Mouse (Mus musculus) intestine, postnatal 0 days (tissue): ENCODE measurements around the gene Evl. TPM values are rescaled to one million over a fixed set of nuclear protein-coding genes. Genes with fewer than 3 reads are reported as not detected.
"Not testable (repeated sequence)": the region's sequence is repeated elsewhere in the genome, so short reads cannot be mapped to it uniquely, and the experiment has no call there.

Experiments used
- ATAC-seq: fragments of 200-750 bp; cut with Nextera tagmentation; 2 replicates; pipeline ENCODE4 v1.8.0; 2017; ENCODE audit warnings: mild to moderate bottlenecking, moderate TSS enrichment, moderate library complexity
- H3K27ac ChIP-seq: fragments of 300-500 bp; sonication (generic); 2 replicates; pipeline ENCODE4 v1.5.1; 2014; ENCODE audit warnings: mild to moderate bottlenecking, low read depth, low read length, moderate library complexity
- H3K27me3 ChIP-seq: fragments of 300-500 bp; sonication (generic); replicated peaks from 2 replicates; pipeline ENCODE4 v1.6.1; 2014; ENCODE audit warnings: low read length, mixed read lengths; ENCODE audit not compliant: control insufficient read depth, insufficient read depth
- H3K36me3 ChIP-seq: fragments of 300-500 bp; sonication (generic); 2 replicates; pipeline ENCODE4 v1.6.1; 2014; ENCODE audit warnings: mild to moderate bottlenecking, moderate library complexity; ENCODE audit not compliant: control insufficient read depth, insufficient read depth
- H3K4me1 ChIP-seq: fragments of 300-500 bp; sonication (generic); replicated peaks from 2 replicates; pipeline ENCODE4 v1.6.1; 2014; ENCODE audit warnings: antibody characterized with exemption, low read length, mixed read lengths; ENCODE audit not compliant: control insufficient read depth, insufficient read depth
- H3K4me2 ChIP-seq: fragments of 300-500 bp; sonication (generic); replicated peaks from 2 replicates; pipeline ENCODE4 v1.6.1; 2014; ENCODE audit warnings: low read depth, mild to moderate bottlenecking, moderate library complexity
- H3K4me3 ChIP-seq: fragments of 300-500 bp; sonication (generic); 2 replicates; pipeline ENCODE4 v1.5.1; 2014; ENCODE audit warnings: low read depth, low read length
- H3K9ac ChIP-seq: fragments of 300-500 bp; sonication (generic); 2 replicates; pipeline ENCODE4 v1.6.1; 2014; ENCODE audit warnings: mild to moderate bottlenecking, low read depth, low read length
- H3K9me3 ChIP-seq: fragments of 300-500 bp; sonication (generic); 2 replicates; pipeline ENCODE4 v1.6.1; 2016; ENCODE audit warnings: mixed run types; ENCODE audit not compliant: control insufficient read depth
- CTCF ChIP-seq: sonication (generic); IDR thresholded peaks from 2 replicates; pipeline ENCODE4 v1.5.1; 2016; ENCODE audit warnings: low read depth, mild to moderate bottlenecking, control low read depth, antibody characterized with exemption, moderate library complexity
- WGBS: fragments of 180-500 bp; shearing (Covaris S2); extraction: QIAGEN DNeasy Blood & Tissue Kit; methylation state at CpG from one replicate; pipeline ENCODE4 v1.1.7; 2014; 5-methylcytosine and 5-hydroxymethylcytosine counted together
- polyA plus RNA-seq: library from polyadenylated mRNA; unstranded; fragments of >200 nt; fragmentation: Nextera tagmentation; extraction: Ambion mirVana; gene quantifications from 2 replicates; pipeline ENCODE4 v1.2.1, GENCODE M21; 2015

The Evl gene
- polyA plus RNA-seq, 1 experiment from 2014 or later = 20.5 TPM

GRCm38 (mm10) chr12:108710861-108711615, 156.5 kb downstream of the Evl start:
- 34% methylated on average over 9 of the region's 9 CpGs for WGBS
- peak; percentile 82 for ATAC-seq
- Histone ChIP-seq H3K27ac (peak overlapping the region; percentile 57; the same call in 1 of the 2 replicates), H3K4me3 (no peak overlapping the region), H3K4me1 (0 out of 2 replicates have a peak, but pooled peaks cover 3% of the 10 kb centered on the region), H3K4me2 (peak overlapping the region; percentile 40), H3K27me3 (no peaks in the 10 kb centered on the region), H3K9ac (no peak overlapping the region), H3K36me3 (no peaks in the 10 kb centered on the region), H3K9me3 (no peaks in the 10 kb centered on the region)
- no peak for TF ChIP-seq CTCF

DNA sequence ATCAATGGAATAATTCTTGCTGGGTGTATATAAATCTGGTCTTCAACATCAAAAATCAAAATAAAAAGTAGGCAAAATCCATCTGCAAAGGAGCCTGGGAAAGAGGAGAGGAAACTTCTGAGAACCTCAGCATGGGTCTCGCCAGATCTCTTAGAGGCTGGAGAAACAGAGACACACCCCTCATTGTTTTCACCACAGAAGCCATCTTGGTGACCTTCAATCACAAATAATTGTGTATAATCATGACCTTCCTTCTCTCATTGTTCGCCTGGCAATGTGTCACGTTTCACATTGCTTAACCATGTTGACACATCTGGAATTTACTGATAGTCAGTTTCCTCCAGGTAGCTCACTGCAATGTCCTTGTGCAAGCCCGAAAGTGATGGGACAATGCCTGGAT, 158.0 kb downstream of the Evl start:
- WGBS = 45% methylated on average over 4 of the region's 4 CpGs
- H3K27ac ChIP-seq = no peak overlapping the region

DNA sequence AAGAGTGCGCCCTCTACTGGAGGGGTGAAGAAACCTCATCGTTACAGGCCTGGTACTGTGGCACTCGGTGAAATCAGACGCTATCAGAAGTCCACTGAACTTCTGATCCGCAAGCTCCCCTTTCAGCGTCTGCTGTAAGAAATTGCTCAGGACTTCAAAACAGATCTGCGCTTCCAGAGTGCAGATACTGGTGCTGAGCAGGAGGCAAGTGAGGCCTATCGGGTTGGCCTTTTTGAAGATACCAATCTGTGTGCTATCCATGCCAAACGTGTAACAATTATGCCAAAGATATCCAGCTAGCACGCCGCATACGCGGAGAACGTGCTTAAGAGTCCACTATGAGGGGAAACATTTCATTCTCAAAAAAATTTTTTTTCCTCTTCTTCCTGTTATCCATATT, 159.5 kb downstream of the Evl start:
- H3K27ac ChIP-seq, H3K9ac ChIP-seq, H3K36me3 ChIP-seq, ATAC-seq, H3K4me1 ChIP-seq, H3K27me3 ChIP-seq, H3K4me2 ChIP-seq, H3K4me3 ChIP-seq, H3K9me3 ChIP-seq: not testable (repeated sequence)
- TF ChIP-seq CTCF = peak; percentile 41
- WGBS = 90% methylated on average over 14 of the region's 14 CpGs

More for the DNA sequence above, 158.0 kb downstream of the Evl start:
- Histone ChIP-seq H3K9ac (no peak overlapping the region), H3K36me3 (no peaks in the 10 kb centered on the region), H3K4me1 (0 out of 2 replicates have a peak, but pooled peaks cover 3% of the 10 kb centered on the region), H3K9me3 (no peaks in the 10 kb centered on the region), H3K4me3 (no peak overlapping the region), H3K27me3 (no peaks in the 10 kb centered on the region), H3K4me2 (no peak overlapping the region)
- ATAC-seq = no peak; the same call in 1 of the 2 replicates
- no peak for TF ChIP-seq CTCF

DNA sequence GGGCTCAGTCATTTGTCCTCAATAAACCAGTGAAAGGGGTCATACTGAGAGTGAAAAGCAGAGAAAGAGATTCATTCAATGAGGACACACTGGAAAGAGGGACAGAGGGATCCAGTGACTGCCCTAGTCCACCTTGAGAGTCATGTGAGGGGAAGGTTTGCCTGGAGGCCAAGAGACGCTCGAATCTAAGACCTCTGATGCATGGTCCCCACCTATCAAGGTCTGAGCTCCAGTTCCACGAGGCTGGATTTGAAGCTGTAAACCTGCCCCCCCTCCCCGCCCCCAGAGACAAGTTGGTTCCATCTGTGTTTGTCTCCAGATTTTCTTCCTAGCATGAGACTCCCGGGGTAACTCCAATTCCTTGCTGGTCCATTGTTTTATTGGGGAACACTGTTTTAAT, 161.3 kb downstream of the Evl start:
- H3K36me3 ChIP-seq = no peaks in the 10 kb centered on the region
- ATAC-seq = no peak
- H3K4me1 ChIP-seq = 0 out of 2 replicates have a peak, but pooled peaks cover 3% of the 10 kb centered on the region
- H3K9me3 ChIP-seq = no peaks in the 10 kb centered on the region
- no peaks in the 10 kb centered on the region for H3K27me3 ChIP-seq
- 85% methylated on average over 5 of the region's 5 CpGs for WGBS
- H3K27ac ChIP-seq = no peak overlapping the region
- H3K4me2 ChIP-seq = no peak overlapping the region
- no peak overlapping the region for H3K9ac ChIP-seq
- no peak overlapping the region for H3K4me3 ChIP-seq
- TF ChIP-seq CTCF = no peak

- Histone ChIP-seq H3K4me2 (no peak overlapping the region), H3K27ac (no peak overlapping the region), H3K4me1 (no peaks in the 10 kb centered on the region), H3K36me3 (no peaks in the 10 kb centered on the region), H3K9ac (no peak overlapping the region), H3K27me3 (no peaks in the 10 kb centered on the region), H3K9me3 (no peaks in the 10 kb centered on the region), H3K4me3 (no peak overlapping the region)
- no peak for ATAC-seq
- TF ChIP-seq CTCF = no peak
- WGBS = 39% methylated on average over 3 of the region's 3 CpGs
Measured at GRCm38 (mm10) chr12:108718485-108718884, 164.0 kb downstream of the Evl start.

- H3K27me3 ChIP-seq = no peaks in the 10 kb centered on the region
- WGBS = 94% methylated on average over 4 of the region's 4 CpGs
- H3K9me3 ChIP-seq = no peaks in the 10 kb centered on the region
- H3K4me2 ChIP-seq = no peak overlapping the region
- no peak for ATAC-seq
- no peak overlapping the region for H3K9ac ChIP-seq
- no peak overlapping the region for H3K27ac ChIP-seq
- no peak for TF ChIP-seq CTCF
- no peaks in the 10 kb centered on the region for H3K36me3 ChIP-seq
- no peak overlapping the region for H3K4me3 ChIP-seq
- no peaks in the 10 kb centered on the region for H3K4me1 ChIP-seq
Measured at GRCm38 (mm10) chr12:108722464-108722863, 167.9 kb downstream of the Evl start.
